Mouse (Mus musculus): ENCODE results near the gene Cdh22.

DNA sequence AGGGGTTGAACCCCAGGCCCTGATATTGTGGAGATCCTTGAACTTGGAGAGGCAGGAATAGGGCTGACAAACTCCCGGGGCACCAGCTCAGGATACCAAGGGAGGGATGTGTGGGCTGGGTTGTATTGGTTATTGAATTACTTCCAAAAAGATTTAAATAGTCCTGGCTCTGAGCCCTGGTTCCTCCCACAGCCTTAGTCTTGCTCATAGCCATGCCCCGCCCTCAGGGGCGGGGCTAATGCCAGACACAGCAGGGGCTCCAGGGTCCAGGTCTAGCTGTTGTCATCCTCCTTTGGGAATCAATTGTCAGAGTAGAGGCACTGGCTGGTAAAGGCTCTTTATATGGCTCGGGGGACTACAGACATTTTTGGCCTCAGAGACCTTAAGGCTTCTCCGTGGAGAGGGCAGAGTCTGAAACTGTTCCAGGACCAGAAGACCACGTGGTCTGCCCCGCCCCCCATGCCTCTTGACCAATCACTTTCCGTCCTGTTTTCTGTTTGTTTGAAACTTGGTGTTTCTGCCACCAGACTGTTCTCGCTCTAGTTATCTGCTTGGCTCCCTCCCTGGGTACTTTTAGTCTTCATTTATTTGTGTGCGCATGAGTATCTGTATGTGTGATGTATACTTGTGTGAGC is 113.3 kb downstream of the Cdh22 start:
- TF ChIP-seq CTCF (IDR thresholded peaks at IDR 0.05) (no peak), EP300 (IDR thresholded peaks at IDR 0.05) (no peak)
